Comparison of ENCODE assay signal across 18 mouse cellular contexts in the genomic region with DNA sequence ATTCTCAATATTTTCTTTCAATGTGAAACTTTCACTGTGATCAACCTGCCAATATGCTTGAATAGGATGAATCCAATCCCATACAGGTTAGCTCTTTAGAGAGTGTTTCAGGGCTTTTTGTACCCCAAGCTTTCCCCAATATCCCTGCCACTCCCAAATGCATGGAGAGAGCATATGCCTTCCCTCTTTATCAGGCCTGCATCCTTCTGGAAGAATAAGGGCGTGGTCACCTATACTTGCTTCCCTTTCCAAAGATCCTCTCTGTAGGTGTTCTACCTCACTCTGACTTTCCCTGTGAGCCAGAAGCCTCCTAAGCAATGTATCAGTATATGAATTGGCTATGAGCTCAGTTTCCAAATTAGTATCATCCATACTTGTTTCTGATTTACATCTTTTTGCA.
DNase-seq lines count a peak whose midpoint lies in the region; ATAC-seq and TF ChIP-seq lines count a peak whose summit lies in the region.
"Had no signal": no experiment of that assay in that cellular context is flagged by ENCODE, and none has a peak within 500 bp of the region (broad histone marks: within the 10 kb centered on the region; RNA-seq: fewer than 3 reads in every experiment).

No protein-coding gene starts in this region.

- TF ChIP-seq CTCF in midbrain, postnatal 0 days (IDR thresholded peaks at IDR 0.05) = no peak

- ATAC-seq in cerebellum, adult (ENCODE audit: insufficient number of reproducible peaks, low FRiP score, low TSS enrichment) = peak; percentile 77
- ATAC-seq in midbrain, postnatal 0 days (ENCODE audit: low FRiP score) = no peak
- ATAC-seq in midbrain, embryonic 15.5 days (replicated peaks) = no peak
- no peak for ATAC-seq in monocyte, adult 5-6 weeks (replicated peaks; ENCODE audit: insufficient number of reproducible peaks, low FRiP score, low TSS enrichment, poor library complexity, severe bottlenecking)
- ATAC-seq: forebrain, embryonic 16.5 days had no signal

- no peaks in the 10 kb centered on the region for H3K36me3 ChIP-seq in midbrain, postnatal 0 days (ENCODE audit: insufficient read depth, low read length)
- H3K36me3 ChIP-seq in midbrain, embryonic 15.5 days (replicated peaks) = no peaks in the 10 kb centered on the region
- H3K36me3 ChIP-seq: embryonic facial prominence, embryonic 13.5 days; forebrain, embryonic 12.5 days; heart, embryonic 15.5 days; hindbrain, embryonic 15.5 days had no signal

- no peak overlapping the region for H3K9ac ChIP-seq in midbrain, postnatal 0 days (replicated peaks; ENCODE audit: low read length, poor library complexity, severe bottlenecking)
- H3K9ac ChIP-seq in midbrain, embryonic 15.5 days = no peak overlapping the region
- H3K9ac ChIP-seq: embryonic facial prominence, embryonic 13.5 days; forebrain, embryonic 12.5 days; heart, embryonic 15.5 days; hindbrain, embryonic 15.5 days had no signal

- no peaks in the 10 kb centered on the region for H3K27me3 ChIP-seq in midbrain, postnatal 0 days (ENCODE audit: insufficient read depth, low read length)
- H3K27me3 ChIP-seq in midbrain, embryonic 15.5 days (replicated peaks) = no peaks in the 10 kb centered on the region
- H3K27me3 ChIP-seq: embryonic facial prominence, embryonic 13.5 days; forebrain, embryonic 12.5 days; heart, embryonic 15.5 days; hindbrain, embryonic 15.5 days had no signal

- no peak overlapping the region for H3K27ac ChIP-seq in midbrain, postnatal 0 days (ENCODE audit: low read depth, low read length)
- H3K27ac ChIP-seq in midbrain, embryonic 15.5 days = no peak overlapping the region
- H3K27ac ChIP-seq: embryonic facial prominence, embryonic 13.5 days; forebrain, embryonic 12.5 days; heart, adult 2 months; heart, embryonic 15.5 days; hindbrain, embryonic 15.5 days had no signal

- no peak for DNase-seq in cerebellum, postnatal 4 days (ENCODE audit: low spot score in 2 of 2)
- DNase-seq in midbrain, postnatal 0 days (ENCODE audit: low spot score) = peak; percentile 1
- DNase-seq in cerebellum, postnatal 10 days = peak; percentile 39 to 50
- no peak for DNase-seq in adipocyte (ENCODE audit: low spot score)
- DNase-seq: adrenal gland, postnatal 14 days; gastrocnemius, postnatal 14 days; heart, adult 2 months; heart, postnatal 14 days; kidney, adult 18-20 months had no signal

- no peak overlapping the region for H3K4me3 ChIP-seq in midbrain, postnatal 0 days (ENCODE audit: low read depth, low read length)
- H3K4me3 ChIP-seq in midbrain, embryonic 15.5 days = no peak overlapping the region
- H3K4me3 ChIP-seq: embryonic facial prominence, embryonic 13.5 days; forebrain, embryonic 12.5 days; heart, adult 2 months; heart, embryonic 15.5 days; hindbrain, embryonic 15.5 days had no signal

- no peaks in the 10 kb centered on the region for H3K4me1 ChIP-seq in midbrain, postnatal 0 days (ENCODE audit: insufficient read depth, low read length)
- H3K4me1 ChIP-seq in midbrain, embryonic 15.5 days = no peaks in the 10 kb centered on the region
- H3K4me1 ChIP-seq: embryonic facial prominence, embryonic 13.5 days; forebrain, embryonic 12.5 days; heart, embryonic 15.5 days; hindbrain, embryonic 15.5 days had no signal

- no peak overlapping the region for H3K4me2 ChIP-seq in midbrain, postnatal 0 days (ENCODE audit: low read depth, low read length, poor library complexity, severe bottlenecking)
- H3K4me2 ChIP-seq in midbrain, embryonic 15.5 days = no peak overlapping the region
- H3K4me2 ChIP-seq: embryonic facial prominence, embryonic 13.5 days; forebrain, embryonic 12.5 days; heart, embryonic 11.5 days; heart, embryonic 15.5 days; hindbrain, embryonic 15.5 days had no signal

- no peaks in the 10 kb centered on the region for H3K9me3 ChIP-seq in midbrain, postnatal 0 days (ENCODE audit: low read length)
- no peaks in the 10 kb centered on the region for H3K9me3 ChIP-seq in midbrain, embryonic 15.5 days
- H3K9me3 ChIP-seq: embryonic facial prominence, embryonic 13.5 days; forebrain, embryonic 12.5 days; heart, embryonic 15.5 days; hindbrain, embryonic 15.5 days had no signal

- 70% methylated on average over 1 of the region's 1 CpGs for WGBS in midbrain, postnatal 0 days
- WGBS in midbrain, embryonic 15.5 days = 73% methylated on average over 1 of the region's 1 CpGs

Comparison
In these comparisons a context has a peak if more than half of its experiments do, and no peak if none do; other contexts are left out.
1. DNase-seq: peak in midbrain, postnatal 0 days (single experiment) and cerebellum, postnatal 10 days (2 of 2); none in cerebellum, postnatal 4 days (0 of 2) and adipocyte (single experiment).